Mouse (Mus musculus): ENCODE results near the gene Gm17359. TPM values are rescaled to one million over a fixed set of nuclear protein-coding genes. Genes with fewer than 3 reads are reported as not detected.

The Gm17359 gene
- polyA plus RNA-seq, 1 experiment from 2014 or later = 0.10 TPM

DNA sequence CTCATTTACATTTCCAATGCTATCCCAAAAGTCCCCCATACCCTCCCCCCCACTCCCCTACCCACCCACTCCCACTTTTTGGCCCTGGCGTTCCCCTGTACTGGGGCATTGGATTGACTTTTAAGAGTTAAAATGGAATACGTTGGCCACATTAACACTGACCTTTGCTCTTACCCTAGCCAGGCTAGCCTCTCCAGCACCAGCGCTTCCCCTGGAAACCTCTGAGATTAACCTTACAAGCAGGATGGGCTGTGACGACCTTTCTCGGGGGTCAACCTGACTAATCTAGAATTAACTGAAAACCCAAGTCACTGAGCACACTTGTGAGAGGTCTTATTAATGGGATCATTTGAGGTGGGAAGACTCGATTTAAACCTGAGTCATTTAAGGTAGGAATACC lies 31.8 kb downstream of the Gm17359 start:
- no peaks in the 10 kb centered on the region for H3K27me3 ChIP-seq (replicated peaks; ENCODE audit: low read depth, poor library complexity, severe bottlenecking)
- H3K4me3 ChIP-seq = no peak overlapping the region
- DNase-seq (ENCODE audit: low spot score) = no peak
- no peaks in the 10 kb centered on the region for H3K36me3 ChIP-seq (replicated peaks)
- no peaks in the 10 kb centered on the region for H3K4me1 ChIP-seq
- no peak overlapping the region for H3K27ac ChIP-seq (replicated peaks)
- 50% methylated on average over 6 of the region's 6 CpGs for WGBS
- H3K9me3 ChIP-seq = no peaks in the 10 kb centered on the region

- no peaks in the 10 kb centered on the region for H3K27me3 ChIP-seq (replicated peaks; ENCODE audit: low read depth, poor library complexity, severe bottlenecking)
- no peaks in the 10 kb centered on the region for H3K9me3 ChIP-seq
- no peak overlapping the region for H3K4me3 ChIP-seq
- 79% methylated on average over 4 of the region's 4 CpGs for WGBS
- no peaks in the 10 kb centered on the region for H3K36me3 ChIP-seq (replicated peaks)
- no peak for DNase-seq (ENCODE audit: low spot score)
- H3K27ac ChIP-seq (replicated peaks) = no peak overlapping the region
- no peaks in the 10 kb centered on the region for H3K4me1 ChIP-seq
Measured at GRCm38 (mm10) chr3:79370385-79370929, 34.0 kb downstream of the Gm17359 start.

GRCm38 (mm10) chr3:79371506-79372195 lies 35.2 kb downstream of the Gm17359 start:
- 83% methylated on average over 7 of the region's 7 CpGs for WGBS
- DNase-seq (ENCODE audit: low spot score) = no peak
- H3K4me1 ChIP-seq = no peaks in the 10 kb centered on the region

DNA sequence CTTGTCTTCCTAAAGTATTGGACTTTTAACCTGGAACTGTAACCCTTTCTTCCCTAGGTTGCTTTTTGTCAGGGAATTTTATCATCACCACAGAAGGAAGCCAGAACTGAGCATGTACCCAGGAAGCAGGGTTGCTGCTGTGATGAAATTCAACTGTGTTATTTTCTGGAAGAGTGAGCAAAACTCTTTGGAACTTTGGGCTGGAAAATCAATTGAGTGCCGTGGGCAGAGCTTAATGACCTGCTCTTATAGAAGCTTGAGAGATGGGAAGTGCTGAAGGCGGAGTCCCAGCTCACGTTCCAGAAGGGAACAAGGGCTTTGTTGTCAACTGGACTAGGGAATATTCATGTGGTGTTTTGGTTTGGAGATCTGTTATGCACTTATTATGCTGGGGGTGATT lies 37.5 kb downstream of the Gm17359 start:
- WGBS = 63% methylated on average over 3 of the region's 3 CpGs

More at GRCm38 (mm10) chr3:79371506-79372195, 35.2 kb downstream of the Gm17359 start:
- Histone ChIP-seq H3K9me3 (no peaks in the 10 kb centered on the region), H3K4me3 (no peak overlapping the region), H3K27me3 (replicated peaks; ENCODE audit: low read depth, poor library complexity, severe bottlenecking) (no peaks in the 10 kb centered on the region), H3K27ac (replicated peaks) (no peak overlapping the region), H3K36me3 (replicated peaks) (no peaks in the 10 kb centered on the region)

GRCm38 (mm10) chr3:79378086-79378485 lies 41.6 kb downstream of the Gm17359 start:
- H3K27ac ChIP-seq (replicated peaks) = no peak overlapping the region
- H3K4me3 ChIP-seq = no peak overlapping the region
- H3K9me3 ChIP-seq = no peaks in the 10 kb centered on the region
- no peaks in the 10 kb centered on the region for H3K4me1 ChIP-seq
- 28% methylated on average over 3 of the region's 3 CpGs for WGBS
- H3K36me3 ChIP-seq (replicated peaks) = no peaks in the 10 kb centered on the region
- DNase-seq (ENCODE audit: low spot score) = no peak
- no peaks in the 10 kb centered on the region for H3K27me3 ChIP-seq (replicated peaks; ENCODE audit: low read depth, poor library complexity, severe bottlenecking)

More for the DNA sequence above, 37.5 kb downstream of the Gm17359 start:
- Histone ChIP-seq H3K36me3 (replicated peaks) (no peaks in the 10 kb centered on the region), H3K27me3 (replicated peaks; ENCODE audit: low read depth, poor library complexity, severe bottlenecking) (no peaks in the 10 kb centered on the region), H3K27ac (replicated peaks) (no peak overlapping the region), H3K4me1 (no peaks in the 10 kb centered on the region), H3K4me3 (no peak overlapping the region), H3K9me3 (no peaks in the 10 kb centered on the region)
- DNase-seq (ENCODE audit: low spot score) = no peak

DNA sequence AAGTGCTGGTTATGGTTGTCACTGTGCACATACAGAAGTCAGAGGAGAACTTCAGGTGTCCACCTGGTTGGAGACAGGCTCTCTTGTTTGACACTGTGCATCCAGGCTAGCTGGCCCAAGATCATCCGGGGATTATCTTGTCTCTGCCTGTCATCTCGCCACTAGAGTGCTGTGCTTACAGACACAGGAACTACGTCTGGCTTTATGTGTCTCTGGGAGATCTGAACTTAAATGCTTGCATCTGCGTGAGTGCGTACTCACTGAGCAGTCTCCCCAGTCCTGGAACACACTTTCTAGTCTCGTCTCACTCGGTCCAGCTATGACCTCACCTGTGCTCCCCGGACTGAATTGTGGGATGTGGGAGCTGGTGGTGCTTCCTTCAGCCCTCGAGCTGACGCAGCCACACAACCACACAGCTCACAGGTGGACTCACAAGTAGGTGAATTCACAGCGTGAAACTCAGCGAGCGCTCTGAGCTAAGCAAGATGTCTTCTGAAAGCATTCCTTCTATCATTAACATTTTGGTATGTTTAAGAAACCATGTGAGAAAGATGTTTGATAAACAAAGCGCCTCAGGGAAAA lies 42.9 kb downstream of the Gm17359 start:
- H3K4me1 ChIP-seq = no peaks in the 10 kb centered on the region
- no peaks in the 10 kb centered on the region for H3K36me3 ChIP-seq (replicated peaks)
- H3K9me3 ChIP-seq = no peaks in the 10 kb centered on the region
- WGBS = 78% methylated on average over 14 of the region's 14 CpGs
- H3K27me3 ChIP-seq (replicated peaks; ENCODE audit: low read depth, poor library complexity, severe bottlenecking) = no peaks in the 10 kb centered on the region
- H3K27ac ChIP-seq (replicated peaks) = no peak overlapping the region
- DNase-seq (ENCODE audit: low spot score) = no peak
- no peak overlapping the region for H3K4me3 ChIP-seq

- H3K27me3 ChIP-seq (replicated peaks; ENCODE audit: low read depth, poor library complexity, severe bottlenecking) = no peaks in the 10 kb centered on the region
- no peak overlapping the region for H3K4me3 ChIP-seq
- DNase-seq (ENCODE audit: low spot score) = no peak
- WGBS = 80% methylated on average over 6 of the region's 6 CpGs
- no peaks in the 10 kb centered on the region for H3K9me3 ChIP-seq
- no peaks in the 10 kb centered on the region for H3K36me3 ChIP-seq (replicated peaks)
- H3K27ac ChIP-seq (replicated peaks) = no peak overlapping the region
- H3K4me1 ChIP-seq = no peaks in the 10 kb centered on the region
Measured at GRCm38 (mm10) chr3:79379873-79380595, 43.6 kb downstream of the Gm17359 start.

GRCm38 (mm10) chr3:79381398-79381797 lies 44.9 kb downstream of the Gm17359 start:
- Histone ChIP-seq H3K27me3 (replicated peaks; ENCODE audit: low read depth, poor library complexity, severe bottlenecking) (no peaks in the 10 kb centered on the region), H3K36me3 (replicated peaks) (no peaks in the 10 kb centered on the region), H3K4me1 (no peaks in the 10 kb centered on the region), H3K27ac (replicated peaks) (no peak overlapping the region), H3K9me3 (no peaks in the 10 kb centered on the region), H3K4me3 (no peak overlapping the region)
- no peak for DNase-seq (ENCODE audit: low spot score)
- WGBS = 76% methylated on average over 4 of the region's 4 CpGs

DNA sequence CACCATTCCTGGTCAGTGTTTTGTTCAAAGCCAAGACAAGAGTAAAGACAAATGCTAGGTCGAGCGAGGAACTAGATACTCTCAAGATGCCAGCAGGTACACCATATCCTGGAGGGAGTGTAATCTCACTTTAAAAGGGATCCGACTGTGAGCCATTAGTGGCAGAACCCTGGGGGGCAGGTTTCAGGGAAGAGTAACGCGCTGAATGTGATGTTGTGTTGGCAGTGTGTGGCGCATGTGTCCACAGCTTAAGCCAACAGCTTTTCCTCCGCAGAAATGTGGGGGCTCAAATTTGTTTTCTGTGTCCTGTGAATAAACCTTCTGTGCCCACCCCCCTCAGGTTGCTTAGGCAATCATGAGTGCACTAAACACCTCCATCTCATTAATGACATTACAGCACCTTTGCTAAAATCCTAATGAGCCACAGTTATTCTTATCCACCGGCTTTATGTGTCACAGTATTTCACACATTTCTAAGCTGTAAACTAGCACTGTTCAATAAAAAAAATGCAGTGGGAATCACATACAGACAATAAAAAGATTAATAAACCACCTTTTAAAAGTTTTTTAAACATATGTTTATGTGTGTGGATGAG lies 49.1 kb downstream of the Gm17359 start:
- Histone ChIP-seq H3K4me1 (peaks cover 7% of the 10 kb centered on the region), H3K4me3 (no peak overlapping the region), H3K27ac (replicated peaks) (no peak overlapping the region), H3K27me3 (replicated peaks; ENCODE audit: low read depth, poor library complexity, severe bottlenecking) (no peaks in the 10 kb centered on the region), H3K36me3 (replicated peaks) (no peaks in the 10 kb centered on the region), H3K9me3 (no peaks in the 10 kb centered on the region)
- WGBS = 19% methylated on average over 8 of the region's 8 CpGs
- DNase-seq (ENCODE audit: low spot score) = no peak

DNA sequence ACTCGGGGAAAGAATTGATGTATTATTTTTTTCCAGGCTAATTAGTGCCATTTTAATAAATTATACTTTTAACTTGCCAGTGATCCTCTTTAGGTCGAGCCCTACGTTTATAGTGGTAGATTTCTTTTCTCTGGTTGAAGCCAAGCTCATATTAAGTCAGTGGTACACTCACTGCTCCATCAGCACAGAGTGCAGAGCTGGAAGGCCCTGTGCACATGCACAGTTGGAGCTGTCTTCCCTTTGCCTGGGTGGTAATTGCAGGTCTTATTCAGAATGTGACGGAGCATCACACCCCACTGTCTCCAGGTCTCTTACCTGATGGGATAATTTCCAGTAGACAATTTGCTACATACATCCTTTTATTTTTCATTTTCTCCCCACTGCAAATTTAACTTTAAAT lies 52.6 kb downstream of the Gm17359 start:
- DNase-seq (ENCODE audit: low spot score) = no peak
- no peaks in the 10 kb centered on the region for H3K27me3 ChIP-seq (replicated peaks; ENCODE audit: low read depth, poor library complexity, severe bottlenecking)
- WGBS = 65% methylated on average over 4 of the region's 4 CpGs

GRCm38 (mm10) chr3:79400552-79400951 lies 64.1 kb downstream of the Gm17359 start:
- Histone ChIP-seq H3K4me1 (no peaks in the 10 kb centered on the region), H3K36me3 (replicated peaks) (no peaks in the 10 kb centered on the region), H3K4me3 (no peak overlapping the region), H3K27me3 (replicated peaks; ENCODE audit: low read depth, poor library complexity, severe bottlenecking) (no peaks in the 10 kb centered on the region), H3K27ac (replicated peaks) (no peak overlapping the region), H3K9me3 (no peaks in the 10 kb centered on the region)
- WGBS = 85% methylated on average over 4 of the region's 4 CpGs
- DNase-seq (ENCODE audit: low spot score) = no peak

More for the DNA sequence above, 52.6 kb downstream of the Gm17359 start:
- H3K9me3 ChIP-seq = peaks cover 3% of the 10 kb centered on the region; the same call in 1 of the 2 replicates
- no peak overlapping the region for H3K27ac ChIP-seq (replicated peaks)
- no peaks in the 10 kb centered on the region for H3K36me3 ChIP-seq (replicated peaks)
- no peak overlapping the region for H3K4me3 ChIP-seq
- peaks cover 7% of the 10 kb centered on the region for H3K4me1 ChIP-seq

DNA sequence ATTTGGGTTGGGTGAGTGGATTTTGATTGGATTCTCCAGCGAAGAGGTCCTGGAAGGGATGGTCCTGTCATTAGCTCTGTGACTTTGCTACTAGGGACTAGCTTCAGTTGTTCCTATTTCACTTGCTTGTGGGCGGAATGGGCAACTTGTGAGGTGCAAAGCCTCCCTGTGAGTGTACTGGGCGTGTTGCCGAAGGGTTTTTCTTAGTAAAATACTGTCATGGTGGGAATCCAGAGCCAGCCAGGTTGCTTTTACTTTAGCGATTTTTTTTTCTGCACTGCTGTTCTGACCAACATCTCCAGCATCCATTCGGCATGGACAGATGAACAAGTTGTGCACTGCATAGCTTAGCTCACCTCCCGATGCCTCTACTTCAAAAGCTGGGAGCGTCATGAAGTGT lies 65.6 kb downstream of the Gm17359 start:
- H3K9me3 ChIP-seq = no peaks in the 10 kb centered on the region
- no peaks in the 10 kb centered on the region for H3K4me1 ChIP-seq
- no peak overlapping the region for H3K4me3 ChIP-seq
- H3K27ac ChIP-seq (replicated peaks) = no peak overlapping the region
- H3K36me3 ChIP-seq (replicated peaks) = no peaks in the 10 kb centered on the region
- WGBS = 94% methylated on average over 8 of the region's 8 CpGs
- H3K27me3 ChIP-seq (replicated peaks; ENCODE audit: low read depth, poor library complexity, severe bottlenecking) = no peaks in the 10 kb centered on the region
- no peak for DNase-seq (ENCODE audit: low spot score)

All from embryonic facial prominence, embryonic 10.5 days (tissue).